Mouse (Mus musculus) forebrain, embryonic 11.5 days (tissue): ENCODE measurements around the gene Baiap3. TPM values are rescaled to one million over a fixed set of nuclear protein-coding genes. Genes with fewer than 3 reads are reported as not detected.

Experiments
- ATAC-seq: fragments of 200-750 bp; cut with Nextera tagmentation; replicated peaks from 2 replicates; pipeline ENCODE4 v1.8.0; 2017; ENCODE audit warnings: moderate TSS enrichment; ENCODE audit not compliant: low FRiP score
- DNase-seq: peaks from one replicate; pipeline ENCODE4 v3.0.0-alpha.2; 2017; ENCODE audit warnings: low spot score
- H3K27ac ChIP-seq: fragments of 300-500 bp; sonication (generic); 2 replicates; pipeline ENCODE4 v1.5.1; 2014; ENCODE audit warnings: low read depth, low read length
- H3K27me3 ChIP-seq: fragments of 300-500 bp; sonication (generic); 2 replicates; pipeline ENCODE4 v1.6.1; 2014; ENCODE audit warnings: mild to moderate bottlenecking, low read length, mixed read lengths; ENCODE audit not compliant: control insufficient read depth, insufficient read depth
- H3K36me3 ChIP-seq: fragments of 300-500 bp; sonication (generic); 2 replicates; pipeline ENCODE4 v1.6.1; 2014; ENCODE audit warnings: mild to moderate bottlenecking, low read length, moderate library complexity, mixed read lengths; ENCODE audit not compliant: control insufficient read depth, insufficient read depth
- H3K4me1 ChIP-seq: fragments of 300-500 bp; sonication (generic); replicated peaks from 2 replicates; pipeline ENCODE4 v1.6.1; 2014; ENCODE audit warnings: low read length, mixed read lengths; ENCODE audit not compliant: control insufficient read depth, insufficient read depth
- H3K4me2 ChIP-seq: fragments of 300-500 bp; sonication (generic); 2 replicates; pipeline ENCODE4 v1.6.1; 2014; ENCODE audit warnings: low read depth, mild to moderate bottlenecking, low read length, moderate library complexity, mixed read lengths; ENCODE audit not compliant: severe bottlenecking
- H3K4me3 ChIP-seq: fragments of 300-500 bp; sonication (generic); 2 replicates; pipeline ENCODE4 v1.5.1; 2014; ENCODE audit warnings: low read depth, low read length
- H3K9ac ChIP-seq: fragments of 300-500 bp; sonication (generic); 2 replicates; pipeline ENCODE4 v1.6.1; 2014; ENCODE audit warnings: low read length
- H3K9me3 ChIP-seq: fragments of 300-500 bp; sonication (generic); 2 replicates; pipeline ENCODE4 v1.6.1; 2016; ENCODE audit warnings: low read length, mixed read lengths; ENCODE audit not compliant: control insufficient read depth
- WGBS: fragments of 180-500 bp; shearing (Covaris S2); extraction: QIAGEN DNeasy Blood & Tissue Kit; methylation state at CpG from one replicate; pipeline ENCODE4 v1.1.7; 2014; 5-methylcytosine and 5-hydroxymethylcytosine counted together
- polyA plus RNA-seq: library from polyadenylated mRNA; unstranded; fragments of >200 nt; fragmentation: Nextera tagmentation; extraction: Ambion mirVana; gene quantifications from 2 replicates; pipeline ENCODE4 v1.2.1, GENCODE M21; 2014

The Baiap3 gene
- polyA plus RNA-seq, 1 experiment from 2014 or later: 1.2 TPM

- Histone ChIP-seq H3K4me1 (peaks cover 24% of the 10 kb centered on the region), H3K4me3 (no peak overlapping the region), H3K4me2 (no peak overlapping the region; the same call in 1 of the 2 replicates), H3K9me3 (no peaks in the 10 kb centered on the region), H3K36me3 (no peaks in the 10 kb centered on the region), H3K27ac (no peak overlapping the region), H3K9ac (no peak overlapping the region), H3K27me3 (peaks cover 19% of the 10 kb centered on the region)
- ATAC-seq (no peak), DNase-seq (no peak)
- WGBS: 33% methylated on average over 10 of the region's 10 CpGs
These were observed 2.4 kb downstream of the Baiap3 start for GRCm38 (mm10) chr17:25253760-25254159.

DNA sequence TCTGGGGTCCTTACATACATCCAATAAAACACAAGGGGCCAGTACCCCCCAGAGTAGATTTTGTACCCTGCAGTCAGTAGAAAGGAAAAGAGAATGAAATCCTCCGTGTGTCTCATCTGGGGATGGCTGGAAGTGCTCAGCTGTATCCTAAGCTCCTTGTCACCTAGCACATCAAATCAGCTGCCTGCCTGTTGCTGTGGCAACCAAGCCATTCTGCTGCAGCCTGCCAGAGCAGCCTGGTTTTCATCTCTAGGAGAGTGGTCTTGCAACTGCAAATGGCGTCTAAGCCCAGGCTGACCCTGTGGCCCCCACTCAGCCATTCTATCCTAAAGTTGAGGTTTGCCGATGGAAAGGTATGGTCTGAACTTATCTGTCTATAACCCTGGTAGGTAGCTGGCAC is 3.5 kb downstream of the Baiap3 start:
- DNase-seq (no peak), ATAC-seq (no peak)
- Histone ChIP-seq H3K4me1 (peaks cover 22% of the 10 kb centered on the region), H3K27ac (no peak overlapping the region), H3K4me2 (no peak overlapping the region), H3K4me3 (no peak overlapping the region), H3K9ac (no peak overlapping the region), H3K36me3 (no peaks in the 10 kb centered on the region), H3K9me3 (no peaks in the 10 kb centered on the region), H3K27me3 (peaks cover 19% of the 10 kb centered on the region)
- WGBS: 31% methylated on average over 3 of the region's 3 CpGs

DNA sequence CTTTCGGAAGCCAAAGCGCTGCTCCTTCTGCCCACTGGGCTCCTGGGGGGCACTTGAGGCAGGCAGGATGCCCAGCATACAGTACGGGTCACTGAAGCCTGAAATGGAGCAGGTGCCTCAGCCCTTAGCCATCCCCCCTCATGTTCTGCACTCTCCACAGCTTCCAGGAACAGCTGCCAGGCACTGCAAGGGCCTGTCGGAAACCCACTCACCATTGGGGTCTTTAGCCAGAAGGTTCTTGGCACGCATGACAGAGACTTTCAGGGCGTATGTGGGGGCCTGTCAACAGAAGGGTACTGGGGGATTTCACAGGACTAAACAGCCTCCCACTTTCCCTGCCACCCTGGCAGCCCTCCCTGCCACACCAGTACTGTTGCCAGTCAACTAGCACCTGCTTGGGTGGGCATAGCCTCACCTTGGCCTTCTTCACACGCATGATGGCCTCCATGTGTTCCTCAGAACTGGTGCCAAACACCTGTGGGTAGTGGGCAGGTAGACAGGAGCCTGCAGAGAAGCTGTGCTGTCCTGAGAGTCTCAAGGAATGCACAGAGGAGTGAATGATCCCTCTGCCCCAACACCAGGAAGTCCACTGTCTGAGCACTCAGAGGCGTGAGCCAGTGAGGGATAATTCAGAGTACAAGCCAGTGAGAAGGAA is 5.9 kb downstream of the Baiap3 start:
- no peak for ATAC-seq
- Histone ChIP-seq H3K9ac (no peak overlapping the region), H3K4me2 (no peak overlapping the region), H3K36me3 (no peaks in the 10 kb centered on the region), H3K9me3 (no peaks in the 10 kb centered on the region), H3K27ac (no peak overlapping the region), H3K27me3 (peaks cover 8% of the 10 kb centered on the region), H3K4me3 (no peak overlapping the region), H3K4me1 (peaks cover 13% of the 10 kb centered on the region)
- DNase-seq: no peak
- WGBS: 78% methylated on average over 8 of the region's 8 CpGs

- Histone ChIP-seq H3K9ac (no peak overlapping the region), H3K4me2 (no peak overlapping the region), H3K9me3 (no peaks in the 10 kb centered on the region), H3K4me3 (no peak overlapping the region), H3K4me1 (peaks cover 5% of the 10 kb centered on the region; the same call in 1 of the 2 replicates), H3K27me3 (no peaks in the 10 kb centered on the region), H3K27ac (no peak overlapping the region), H3K36me3 (peaks cover 3% of the 10 kb centered on the region; the same call in 1 of the 2 replicates)
- DNase-seq (no peak), ATAC-seq (no peak)
- WGBS: 87% methylated on average over 18 of the region's 18 CpGs
These were observed 8.0 kb downstream of the Baiap3 start for GRCm38 (mm10) chr17:25248033-25248750.

DNA sequence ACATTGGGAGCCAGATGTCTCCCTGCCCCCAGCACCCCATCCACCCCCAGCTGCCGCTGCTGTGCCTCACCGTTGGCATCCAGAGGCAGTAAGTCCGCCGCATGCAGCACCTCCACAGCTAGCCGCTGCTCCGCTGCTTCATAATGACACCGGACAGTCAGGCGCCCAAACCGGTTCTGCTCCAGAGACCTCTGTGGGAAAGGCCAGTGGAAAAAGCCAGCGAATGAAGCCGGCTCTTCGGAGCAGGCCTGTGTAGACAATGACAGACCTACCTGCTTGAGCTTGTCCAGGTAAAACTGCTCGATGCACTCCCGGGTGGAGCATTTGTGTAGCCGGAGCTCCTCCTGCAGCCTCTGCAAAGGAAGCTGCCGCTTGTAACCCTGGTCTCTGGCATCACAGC is 11.9 kb downstream of the Baiap3 start:
- H3K9me3 ChIP-seq: no peaks in the 10 kb centered on the region
- DNase-seq (no peak), ATAC-seq (no peak)
- H3K27ac ChIP-seq: no peak overlapping the region
- H3K27me3 ChIP-seq: no peaks in the 10 kb centered on the region
- no peak overlapping the region for H3K4me3 ChIP-seq
- peaks cover 8% of the 10 kb centered on the region; the same call in 1 of the 2 replicates for H3K4me1 ChIP-seq
- H3K4me2 ChIP-seq: no peak overlapping the region
- WGBS: 87% methylated on average over 16 of the region's 16 CpGs
- peaks cover 8% of the 10 kb centered on the region; the same call in 1 of the 2 replicates for H3K36me3 ChIP-seq
- no peak overlapping the region for H3K9ac ChIP-seq

DNA sequence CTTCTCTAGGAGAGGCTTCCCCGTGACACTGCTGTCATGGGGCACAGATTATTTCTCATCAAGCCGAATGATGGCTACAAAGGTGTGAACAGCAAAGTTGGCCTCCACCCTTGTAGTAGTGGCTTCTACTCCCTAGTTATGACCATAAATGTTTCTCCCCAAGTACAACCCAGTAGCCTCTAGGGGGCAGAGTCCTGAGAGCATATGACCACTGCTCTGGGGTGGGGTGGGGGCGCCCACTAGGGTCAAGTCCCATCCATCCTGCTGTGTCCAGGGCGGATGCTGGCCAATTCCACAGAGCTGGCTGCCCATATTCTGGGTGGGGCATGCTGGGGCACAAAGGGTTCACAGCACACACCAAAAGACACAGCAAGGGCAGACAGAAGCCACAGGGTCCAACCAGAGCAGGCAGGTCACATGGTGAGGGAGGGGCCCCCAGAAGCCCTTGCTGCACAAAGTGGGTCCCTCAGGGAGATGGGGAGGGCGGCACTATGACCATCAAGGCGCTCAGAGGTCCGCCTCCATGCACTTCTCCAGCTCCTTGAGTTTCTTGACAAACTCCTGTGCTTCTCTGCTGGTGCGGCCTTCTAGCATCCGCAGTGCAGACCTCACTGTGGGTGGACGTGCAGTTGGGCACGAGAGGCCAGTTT is 12.9 kb downstream of the Baiap3 start:
- ATAC-seq (no peak), DNase-seq (no peak)
- Histone ChIP-seq H3K27ac (no peak overlapping the region), H3K27me3 (no peaks in the 10 kb centered on the region), H3K4me1 (peaks cover 12% of the 10 kb centered on the region; the same call in 1 of the 2 replicates), H3K9ac (no peak overlapping the region), H3K4me2 (no peak overlapping the region), H3K36me3 (peaks cover 8% of the 10 kb centered on the region; the same call in 1 of the 2 replicates), H3K4me3 (no peak overlapping the region), H3K9me3 (no peaks in the 10 kb centered on the region)
- WGBS: 87% methylated on average over 11 of the region's 11 CpGs

GRCm38 (mm10) chr17:25239695-25240636 is 16.2 kb downstream of the Baiap3 start, which contains the start of the genes Gnptg and Tsr3:
Gnptg (minus strand) TSS chr17:25240124.
Tsr3 (plus strand) TSS chr17:25240170.
- H3K27ac ChIP-seq: peak within 1 kb of the TSS; percentile 54; the same call in 1 of the 2 replicates
- peak within 1 kb of the TSS; percentile 89 for H3K9ac ChIP-seq
- under 1% methylated on average over 77 of the region's 80 CpGs for WGBS
- peak within 1 kb of the TSS; percentile 98 for H3K4me3 ChIP-seq
- peak; percentile 92 for DNase-seq
- no peaks in the 10 kb centered on the region for H3K27me3 ChIP-seq
- H3K9me3 ChIP-seq: no peaks in the 10 kb centered on the region
- H3K36me3 ChIP-seq: peaks cover 8% of the 10 kb centered on the region; the same call in 1 of the 2 replicates
- H3K4me1 ChIP-seq: peaks cover 12% of the 10 kb centered on the region; the same call in 1 of the 2 replicates
- peak; percentile 84 for ATAC-seq
- H3K4me2 ChIP-seq: peak within 1 kb of the TSS; percentile 75

DNA sequence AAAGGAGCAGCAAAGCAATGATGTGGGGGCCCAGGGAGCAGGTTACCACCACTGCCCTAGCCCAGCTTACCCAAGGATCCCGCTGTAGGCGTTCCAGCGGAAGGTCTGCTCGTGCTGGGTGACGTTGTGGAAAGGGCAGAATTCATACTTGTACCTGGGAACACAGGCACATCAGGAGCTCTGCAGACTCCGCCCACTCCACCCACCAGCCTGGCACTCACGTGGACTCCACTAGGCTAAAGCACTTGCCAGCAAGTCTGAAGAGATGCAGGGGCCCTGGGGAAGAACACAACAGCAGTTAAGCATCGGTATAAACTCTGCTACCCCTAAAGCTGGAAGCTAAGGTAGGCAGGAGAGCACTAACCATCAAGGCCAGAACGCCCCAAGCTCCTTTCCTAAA is 20.5 kb downstream of the Baiap3 start:
- Histone ChIP-seq H3K27ac (no peak overlapping the region), H3K27me3 (no peaks in the 10 kb centered on the region), H3K4me2 (no peak overlapping the region), H3K9me3 (no peaks in the 10 kb centered on the region), H3K9ac (no peak overlapping the region), H3K4me3 (no peak overlapping the region), H3K36me3 (peaks cover 3% of the 10 kb centered on the region; the same call in 1 of the 2 replicates), H3K4me1 (peaks cover 5% of the 10 kb centered on the region; the same call in 1 of the 2 replicates)
- 85% methylated on average over 9 of the region's 9 CpGs for WGBS
- DNase-seq (no peak), ATAC-seq (no peak)
